Mouse (Mus musculus) forebrain, embryonic 12.5 days (tissue): ENCODE results near the gene Hip1r. TPM values are rescaled to one million over a fixed set of nuclear protein-coding genes. Genes with fewer than 3 reads are reported as not detected.

Experiments
- ATAC-seq: fragments of 200-750 bp; cut with Nextera tagmentation; 2 replicates; pipeline ENCODE4 v1.8.0; 2017; ENCODE audit warnings: moderate TSS enrichment; ENCODE audit not compliant: low FRiP score
- H3K27ac ChIP-seq: fragments of 300-500 bp; sonication (generic); 2 replicates; pipeline ENCODE4 v1.5.1; 2016; ENCODE audit warnings: mild to moderate bottlenecking
- H3K27me3 ChIP-seq: fragments of 300-500 bp; sonication (generic); 2 replicates; pipeline ENCODE4 v1.6.1; 2016; ENCODE audit warnings: mild to moderate bottlenecking
- H3K36me3 ChIP-seq: fragments of 300-500 bp; sonication (generic); replicated peaks from 2 replicates; pipeline ENCODE4 v1.6.1; 2016; ENCODE audit warnings: mild to moderate bottlenecking
- H3K4me1 ChIP-seq: fragments of 300-500 bp; sonication (generic); 2 replicates; pipeline ENCODE4 v1.6.1; 2016
- H3K4me2 ChIP-seq: fragments of 300-500 bp; sonication (generic); 2 replicates; pipeline ENCODE4 v1.6.1; 2016; ENCODE audit warnings: mild to moderate bottlenecking, moderate library complexity
- H3K4me3 ChIP-seq: fragments of 300-500 bp; sonication (generic); replicated peaks from 2 replicates; pipeline ENCODE4 v1.5.1; 2016; ENCODE audit warnings: mild to moderate bottlenecking
- H3K9ac ChIP-seq: fragments of 300-500 bp; sonication (generic); 2 replicates; pipeline ENCODE4 v1.6.1; 2016; ENCODE audit warnings: mild to moderate bottlenecking
- H3K9me3 ChIP-seq: fragments of 300-500 bp; sonication (generic); 2 replicates; pipeline ENCODE4 v1.6.1; 2016
- whole genome bisulfite sequencing: fragments of 180-500 bp; shearing (Covaris S2); methylation state at CpG from one replicate; pipeline ENCODE4 v1.1.7; 2016; 5-methylcytosine and 5-hydroxymethylcytosine counted together
- polyA plus RNA-seq: library from polyadenylated mRNA; unstranded; fragments of >200 nt; fragmentation: Nextera tagmentation; extraction: Ambion mirVana; gene quantifications from 2 replicates; pipeline ENCODE4 v1.2.1, GENCODE M21; 2016

Gene Hip1r
- polyA plus RNA-seq, 1 experiment from 2014 or later = 16.0 TPM

- Histone ChIP-seq H3K4me3 (no peak overlapping the region), H3K4me2 (no peak overlapping the region), H3K4me1 (peaks cover 9% of the 10 kb centered on the region; the same call in 1 of the 2 replicates), H3K27me3 (no peaks in the 10 kb centered on the region), H3K27ac (no peak overlapping the region; the same call in 1 of the 2 replicates), H3K36me3 (peaks cover 5% of the 10 kb centered on the region), H3K9ac (no peak overlapping the region), H3K9me3 (no peaks in the 10 kb centered on the region)
- 91% methylated on average over 10 of the region's 10 CpGs for WGBS
- ATAC-seq = no peak
Measured at GRCm38 (mm10) chr5:123998370-123998769, 24.9 kb downstream of the Hip1r start.

DNA sequence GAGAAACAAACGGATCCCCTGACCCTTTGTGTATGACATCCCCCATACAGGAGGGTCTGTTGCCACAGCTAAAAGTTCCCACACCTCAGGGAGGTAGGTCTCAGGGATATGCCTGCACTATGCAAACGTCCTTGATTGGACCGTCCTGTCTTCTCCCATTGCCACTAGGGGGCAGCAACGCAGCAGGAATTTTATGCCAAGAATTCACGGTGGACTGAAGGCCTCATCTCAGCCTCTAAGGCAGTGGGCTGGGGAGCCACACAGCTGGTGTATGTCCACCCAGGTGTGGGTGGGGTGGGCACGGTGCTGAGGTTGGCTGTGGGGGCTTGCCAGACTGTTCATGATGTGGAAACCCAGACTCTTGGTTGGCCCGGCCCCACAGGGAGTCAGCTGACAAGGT, 27.4 kb downstream of the Hip1r start:
- Histone ChIP-seq H3K4me3 (no peak overlapping the region), H3K4me1 (peaks cover 9% of the 10 kb centered on the region; the same call in 1 of the 2 replicates), H3K9me3 (no peaks in the 10 kb centered on the region), H3K4me2 (no peak overlapping the region), H3K9ac (no peak overlapping the region), H3K27me3 (no peaks in the 10 kb centered on the region), H3K36me3 (peaks cover 24% of the 10 kb centered on the region), H3K27ac (no peak overlapping the region)
- ATAC-seq = peak; percentile 74
- WGBS = 16% methylated on average over 7 of the region's 7 CpGs

- ATAC-seq = 0 out of 2 replicates have a peak, but pooled peaks have one; percentile 3
- H3K4me1 ChIP-seq = peaks cover 9% of the 10 kb centered on the region; the same call in 1 of the 2 replicates
- no peak overlapping the region for H3K9ac ChIP-seq
- H3K9me3 ChIP-seq = no peaks in the 10 kb centered on the region
- H3K4me2 ChIP-seq = no peak overlapping the region
- H3K27ac ChIP-seq = no peak overlapping the region
- peaks cover 29% of the 10 kb centered on the region for H3K36me3 ChIP-seq
- 72% methylated on average over 9 of the region's 9 CpGs for WGBS
- H3K4me3 ChIP-seq = no peak overlapping the region
- no peaks in the 10 kb centered on the region for H3K27me3 ChIP-seq
Measured at GRCm38 (mm10) chr5:124001274-124001673, 27.8 kb downstream of the Hip1r start.

GRCm38 (mm10) chr5:124002876-124003275, 29.4 kb downstream of the Hip1r start:
- peaks cover 45% of the 10 kb centered on the region for H3K36me3 ChIP-seq
- 90% methylated on average over 2 of the region's 2 CpGs for WGBS

DNA sequence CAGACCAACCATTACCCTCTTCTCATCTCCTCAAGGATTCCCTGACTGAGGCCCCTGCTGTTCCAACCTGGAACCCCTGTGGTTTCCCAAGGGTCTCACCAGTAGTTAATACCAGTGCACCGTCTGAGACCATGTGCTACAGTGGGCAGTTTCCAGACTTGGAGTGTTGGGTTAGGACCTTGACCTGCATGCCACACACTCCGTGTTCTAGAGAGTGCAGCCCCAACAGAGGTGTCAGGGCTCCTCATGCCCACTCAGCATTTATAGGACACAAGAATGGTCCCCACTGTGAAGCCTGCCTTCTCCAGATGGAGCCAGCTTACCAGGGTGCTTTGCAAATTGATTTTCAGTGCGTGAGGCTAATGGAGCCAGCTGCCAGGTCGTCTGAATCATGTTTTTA, 29.9 kb downstream of the Hip1r start:
- no peak overlapping the region for H3K4me2 ChIP-seq
- peaks cover 50% of the 10 kb centered on the region for H3K36me3 ChIP-seq
- H3K27me3 ChIP-seq = no peaks in the 10 kb centered on the region
- H3K9me3 ChIP-seq = no peaks in the 10 kb centered on the region
- H3K9ac ChIP-seq = no peak overlapping the region
- H3K4me1 ChIP-seq = peaks cover 4% of the 10 kb centered on the region; the same call in 1 of the 2 replicates
- H3K4me3 ChIP-seq = no peak overlapping the region
- H3K27ac ChIP-seq = peak overlapping the region; percentile 59
- 72% methylated on average over 4 of the region's 4 CpGs for WGBS
- ATAC-seq = no peak

More at GRCm38 (mm10) chr5:124002876-124003275, 29.4 kb downstream of the Hip1r start:
- no peak overlapping the region for H3K4me3 ChIP-seq
- H3K4me2 ChIP-seq = no peak overlapping the region
- H3K9me3 ChIP-seq = no peaks in the 10 kb centered on the region
- H3K27ac ChIP-seq = peak overlapping the region; percentile 59
- H3K4me1 ChIP-seq = peaks cover 4% of the 10 kb centered on the region; the same call in 1 of the 2 replicates
- no peaks in the 10 kb centered on the region for H3K27me3 ChIP-seq
- H3K9ac ChIP-seq = no peak overlapping the region
- ATAC-seq = no peak

DNA sequence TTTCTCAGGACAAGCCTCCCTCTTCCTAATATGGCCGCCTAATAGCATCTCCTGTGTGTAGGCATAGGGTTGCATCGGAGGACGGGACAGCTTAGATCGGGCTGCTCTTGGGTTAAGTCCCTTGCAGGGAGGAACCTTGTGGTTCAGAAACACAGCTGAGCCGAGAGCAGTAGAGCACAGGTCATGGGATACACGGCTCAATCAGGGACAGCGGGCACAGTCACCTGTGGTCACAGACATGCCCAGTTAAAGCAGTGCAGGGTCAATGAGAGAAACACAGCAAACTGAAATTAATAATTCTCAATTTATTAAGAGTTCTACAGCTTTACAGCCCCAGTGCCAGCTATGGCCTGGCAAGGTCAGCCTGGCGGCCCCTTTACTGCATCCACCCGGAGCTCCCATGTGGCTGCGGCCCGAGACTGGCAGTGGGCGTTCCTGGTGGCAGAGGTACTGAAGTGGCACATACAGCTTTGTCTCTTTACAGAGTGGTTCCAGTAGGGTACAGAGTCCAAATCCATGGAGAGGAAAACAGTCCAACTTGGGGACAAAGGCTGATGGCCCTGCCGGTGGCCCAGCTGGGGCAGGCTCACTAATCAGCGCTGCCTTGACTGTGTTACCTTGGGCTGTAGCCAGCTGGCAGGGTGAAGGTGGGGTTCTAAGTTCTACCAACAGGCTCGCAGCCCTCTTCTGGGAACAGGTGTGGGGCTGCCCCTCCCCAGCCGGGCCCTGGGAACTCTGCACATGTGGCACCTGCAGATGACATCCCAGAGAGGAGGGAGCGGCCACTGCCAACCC, 31.1 kb downstream of the Hip1r start:
- Histone ChIP-seq H3K4me3 (no peak overlapping the region), H3K9ac (no peak overlapping the region), H3K9me3 (no peaks in the 10 kb centered on the region), H3K36me3 (peaks cover 60% of the 10 kb centered on the region), H3K4me1 (peaks cover 5% of the 10 kb centered on the region; the same call in 1 of the 2 replicates), H3K4me2 (no peak overlapping the region), H3K27ac (no peak overlapping the region), H3K27me3 (no peaks in the 10 kb centered on the region)
- WGBS = 93% methylated on average over 17 of the region's 17 CpGs
- ATAC-seq = no peak

DNA sequence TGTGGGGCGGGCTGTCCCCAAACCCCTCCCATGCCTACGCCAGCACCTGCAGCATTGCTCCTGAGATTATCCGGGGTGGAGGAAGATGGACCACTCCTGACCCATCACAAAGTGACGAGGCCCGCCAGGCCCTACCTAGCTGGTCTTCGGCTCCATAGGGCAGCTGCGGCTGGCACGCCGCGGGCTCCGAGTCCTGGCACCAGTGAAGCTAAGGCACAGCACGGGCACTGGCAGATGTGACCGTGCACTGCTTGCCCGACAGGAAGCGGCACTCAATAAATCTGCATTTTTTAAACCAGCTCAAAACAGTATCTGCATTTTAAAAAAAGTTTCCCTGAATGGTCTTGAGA, 31.7 kb downstream of the Hip1r start:
- H3K36me3 ChIP-seq = peaks cover 65% of the 10 kb centered on the region
- H3K9ac ChIP-seq = no peak overlapping the region
- H3K4me3 ChIP-seq = no peak overlapping the region
- H3K4me2 ChIP-seq = no peak overlapping the region
- no peak for ATAC-seq
- H3K27me3 ChIP-seq = no peaks in the 10 kb centered on the region
- H3K27ac ChIP-seq = no peak overlapping the region
- H3K4me1 ChIP-seq = peaks cover 11% of the 10 kb centered on the region
- H3K9me3 ChIP-seq = no peaks in the 10 kb centered on the region
- 97% methylated on average over 15 of the region's 15 CpGs for WGBS

DNA sequence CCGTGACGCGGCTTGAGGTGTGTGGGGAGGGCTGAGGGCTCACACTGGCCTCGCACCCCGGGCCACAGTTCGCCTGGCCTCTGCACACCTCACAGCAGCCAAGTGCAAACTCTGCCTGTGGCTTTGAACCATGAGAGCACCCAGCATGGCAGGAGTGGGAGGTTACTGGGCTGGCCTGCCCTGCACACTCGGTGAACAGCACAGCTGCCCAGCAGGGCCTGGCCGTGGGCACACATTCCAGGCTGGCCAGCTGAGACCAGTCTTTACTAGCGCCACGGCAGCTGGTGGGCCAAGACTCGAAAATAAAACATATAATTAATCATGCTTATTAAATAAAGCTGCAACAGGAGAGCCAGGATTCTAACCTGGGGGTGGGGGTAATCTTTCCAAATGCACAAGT, 32.2 kb downstream of the Hip1r start:
- Histone ChIP-seq H3K9me3 (no peaks in the 10 kb centered on the region), H3K4me3 (no peak overlapping the region), H3K9ac (no peak overlapping the region), H3K36me3 (peaks cover 70% of the 10 kb centered on the region), H3K4me2 (no peak overlapping the region), H3K27me3 (no peaks in the 10 kb centered on the region), H3K27ac (no peak overlapping the region), H3K4me1 (peaks cover 16% of the 10 kb centered on the region)
- ATAC-seq = no peak
- 89% methylated on average over 11 of the region's 11 CpGs for WGBS

- Histone ChIP-seq H3K27me3 (no peaks in the 10 kb centered on the region), H3K9me3 (no peaks in the 10 kb centered on the region), H3K27ac (0 out of 2 replicates have a peak overlapping the region, but pooled peaks have one; percentile 31), H3K36me3 (peaks cover 70% of the 10 kb centered on the region), H3K4me3 (no peak overlapping the region), H3K4me2 (no peak overlapping the region), H3K4me1 (peaks cover 22% of the 10 kb centered on the region), H3K9ac (no peak overlapping the region)
- WGBS = 92% methylated on average over 26 of the region's 26 CpGs
- ATAC-seq = no peak
Measured at GRCm38 (mm10) chr5:124006082-124006873, 32.9 kb downstream of the Hip1r start.

GRCm38 (mm10) chr5:124006891-124007491, 33.6 kb downstream of the Hip1r start:
- ATAC-seq = no peak
- Histone ChIP-seq H3K27me3 (no peaks in the 10 kb centered on the region), H3K9me3 (no peaks in the 10 kb centered on the region), H3K4me2 (no peak overlapping the region), H3K4me1 (peaks cover 30% of the 10 kb centered on the region), H3K9ac (no peak overlapping the region), H3K36me3 (peaks cover 70% of the 10 kb centered on the region), H3K4me3 (no peak overlapping the region), H3K27ac (0 out of 2 replicates have a peak overlapping the region, but pooled peaks have one; percentile 31)
- WGBS = 92% methylated on average over 17 of the region's 17 CpGs

- peaks cover 53% of the 10 kb centered on the region for H3K36me3 ChIP-seq
- peaks cover 56% of the 10 kb centered on the region for H3K4me1 ChIP-seq
- ATAC-seq = no peak
Measured at GRCm38 (mm10) chr5:124010077-124010476, 36.6 kb downstream of the Hip1r start.

More at GRCm38 (mm10) chr5:124010077-124010476, 36.6 kb downstream of the Hip1r start:
- no peaks in the 10 kb centered on the region for H3K9me3 ChIP-seq
- H3K4me3 ChIP-seq = no peak overlapping the region
- peak overlapping the region; percentile 91 for H3K27ac ChIP-seq
- no peaks in the 10 kb centered on the region for H3K27me3 ChIP-seq
- 94% methylated on average over 8 of the region's 8 CpGs for WGBS
- no peak overlapping the region for H3K4me2 ChIP-seq
- H3K9ac ChIP-seq = no peak overlapping the region
